Mouse (Mus musculus): ENCODE data around the gene BC055324. TPM values are rescaled to one million over a fixed set of nuclear protein-coding genes. Genes with fewer than 3 reads are reported as not detected.

Gene BC055324
- polyA plus RNA-seq, 1 experiment from 2014 or later, result 17.2 TPM

Other genes with a start within 250 kb of the BC055324 start
- gene Kifap3, start 215.2 kb downstream of the BC055324 start, polyA plus RNA-seq (2015; fragmentation: Nextera tagmentation; extraction: Ambion mirVana), result 10.3 and 10.7 TPM in 2 replicates
- 21.5 and 24.9 TPM in 2 replicates for gene Scyl3, start 65.7 kb downstream of the BC055324 start, polyA plus RNA-seq (2015; fragmentation: Nextera tagmentation; extraction: Ambion mirVana)
- 16.0 and 17.3 TPM in 2 replicates for gene Mettl18, start 93 bp upstream of the BC055324 start, polyA plus RNA-seq (2015; fragmentation: Nextera tagmentation; extraction: Ambion mirVana)
- gene Sele, start 53.4 kb upstream of the BC055324 start, polyA plus RNA-seq (2015; fragmentation: Nextera tagmentation; extraction: Ambion mirVana), result 0.23 and 0.48 TPM in 2 replicates
- 103 and 124 TPM in 2 replicates for gene Sell, start 67.2 kb upstream of the BC055324 start, polyA plus RNA-seq (2015; fragmentation: Nextera tagmentation; extraction: Ambion mirVana)
- gene Selp, start 120.5 kb upstream of the BC055324 start, polyA plus RNA-seq (2015; fragmentation: Nextera tagmentation; extraction: Ambion mirVana), result 0.96 and 1.1 TPM in 2 replicates
- 0.07 and 0.09 TPM in 2 replicates for gene F5, start 157.0 kb upstream of the BC055324 start, polyA plus RNA-seq (2015; fragmentation: Nextera tagmentation; extraction: Ambion mirVana)

Data from thymus, postnatal 0 days (tissue).